Mouse (Mus musculus): ENCODE measurements around the gene Map2k3. TPM values are rescaled to one million over a fixed set of nuclear protein-coding genes. Genes with fewer than 3 reads are reported as not detected.
"Not testable (repeated sequence)": the region's sequence is repeated elsewhere in the genome, so short reads cannot be mapped to it uniquely, and the experiment has no call there.

The Map2k3 gene
- total RNA-seq (2021) = 100 to 1,000 TPM in 1 of 2 experiments, 10 to 100 TPM in 1; 86.9 to 151 TPM
- long read RNA-seq, experiment 1, transcript Map2k3-201 (12 exons, 2,198 nt) = major isoform, 368 of 395 reads
- long read RNA-seq, experiment 1, partial matches to known transcripts = 8 of 395 reads
- long read RNA-seq, experiment 1, other reads (novel, unspliced or antisense) = 18 of 395 reads
- long read RNA-seq, experiment 2, transcript Map2k3-201 (12 exons, 2,198 nt) = major isoform, 84 of 89 reads
- long read RNA-seq, experiment 2, partial matches to known transcripts = 2 of 89 reads
- long read RNA-seq, experiment 2, other reads (novel, unspliced or antisense) = 3 of 89 reads

- peak; percentile 98 for DNase-seq
These were observed at the start of gene Map2k3 for GRCm38 (mm10) chr11:60931869-60932481. Map2k3 (plus strand) TSS chr11:60932033.

GRCm38 (mm10) chr11:60882386-60882785 lies 49.4 kb upstream of the Map2k3 start:
- DNase-seq = no peak

- DNase-seq = not testable (repeated sequence)
These were observed 44.8 kb upstream of the Map2k3 start for GRCm38 (mm10) chr11:60886986-60887385.

GRCm38 (mm10) chr11:60889861-60890260 lies 42.0 kb upstream of the Map2k3 start:
- no peak for DNase-seq

GRCm38 (mm10) chr11:60890286-60890685 lies 41.5 kb upstream of the Map2k3 start:
- DNase-seq = no peak

GRCm38 (mm10) chr11:60890744-60891143 lies 41.1 kb upstream of the Map2k3 start:
- DNase-seq = no peak

DNA sequence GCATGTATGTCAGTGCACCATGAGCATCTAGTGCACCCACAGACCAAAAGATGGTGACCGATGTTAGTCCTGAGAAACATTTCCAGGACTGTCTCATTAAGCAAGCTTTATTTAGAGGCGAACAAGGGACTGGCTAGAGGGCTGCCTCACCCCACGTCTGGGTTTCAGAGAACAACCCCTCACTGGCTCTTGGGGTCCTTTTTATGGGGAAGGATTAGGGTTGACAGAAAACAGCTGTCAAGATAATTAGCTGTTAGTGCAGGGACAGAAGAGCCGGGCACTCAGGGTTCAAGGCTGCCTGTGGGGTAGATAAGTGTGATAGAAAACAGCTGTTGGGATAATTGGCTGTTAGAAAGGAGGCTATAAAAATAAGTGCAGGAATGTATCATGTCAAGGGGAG lies 35.9 kb upstream of the Map2k3 start:
- DNase-seq = no peak

DNA sequence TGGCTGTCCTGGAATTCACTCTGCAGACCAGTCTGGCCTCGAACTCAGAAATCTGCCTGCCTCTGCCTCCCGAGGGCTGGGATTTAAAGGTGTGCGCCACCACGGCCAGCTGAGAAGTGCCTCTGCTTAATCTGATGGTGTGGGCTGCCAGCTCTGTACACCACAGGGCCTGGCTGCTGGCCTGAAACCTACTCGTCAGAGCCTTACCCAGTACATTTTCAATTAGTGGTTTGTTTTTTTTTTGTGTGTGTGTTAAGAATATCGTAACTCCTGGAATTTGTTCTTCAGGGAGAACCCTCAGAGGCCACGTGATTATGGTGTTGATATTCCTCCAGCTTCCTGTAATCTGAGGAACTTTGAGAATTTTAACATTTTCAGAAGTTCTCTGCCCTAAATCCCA lies 29.8 kb upstream of the Map2k3 start:
- no peak for DNase-seq

DNA sequence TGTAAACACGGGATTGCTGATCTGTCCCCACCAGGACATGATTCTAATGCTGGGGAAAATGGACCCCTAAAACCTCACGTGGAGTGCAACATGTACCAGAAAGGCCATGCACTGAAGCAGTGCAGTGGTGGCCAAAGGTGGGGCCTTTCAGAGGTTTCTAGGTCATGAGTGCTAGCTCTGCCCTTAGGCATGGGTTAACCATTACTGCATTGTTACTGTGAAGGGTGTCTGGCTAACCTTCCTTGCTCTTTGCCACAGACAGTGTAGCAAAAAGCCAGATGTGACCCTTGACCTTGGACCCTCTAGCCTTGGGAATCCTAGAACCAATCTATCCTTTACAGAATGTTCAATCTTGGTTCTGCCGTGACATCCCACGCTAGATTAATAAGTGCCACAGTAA lies 29.3 kb upstream of the Map2k3 start:
- DNase-seq = no peak

GRCm38 (mm10) chr11:60903661-60904061 lies 28.2 kb upstream of the Map2k3 start:
- no peak for DNase-seq

DNA sequence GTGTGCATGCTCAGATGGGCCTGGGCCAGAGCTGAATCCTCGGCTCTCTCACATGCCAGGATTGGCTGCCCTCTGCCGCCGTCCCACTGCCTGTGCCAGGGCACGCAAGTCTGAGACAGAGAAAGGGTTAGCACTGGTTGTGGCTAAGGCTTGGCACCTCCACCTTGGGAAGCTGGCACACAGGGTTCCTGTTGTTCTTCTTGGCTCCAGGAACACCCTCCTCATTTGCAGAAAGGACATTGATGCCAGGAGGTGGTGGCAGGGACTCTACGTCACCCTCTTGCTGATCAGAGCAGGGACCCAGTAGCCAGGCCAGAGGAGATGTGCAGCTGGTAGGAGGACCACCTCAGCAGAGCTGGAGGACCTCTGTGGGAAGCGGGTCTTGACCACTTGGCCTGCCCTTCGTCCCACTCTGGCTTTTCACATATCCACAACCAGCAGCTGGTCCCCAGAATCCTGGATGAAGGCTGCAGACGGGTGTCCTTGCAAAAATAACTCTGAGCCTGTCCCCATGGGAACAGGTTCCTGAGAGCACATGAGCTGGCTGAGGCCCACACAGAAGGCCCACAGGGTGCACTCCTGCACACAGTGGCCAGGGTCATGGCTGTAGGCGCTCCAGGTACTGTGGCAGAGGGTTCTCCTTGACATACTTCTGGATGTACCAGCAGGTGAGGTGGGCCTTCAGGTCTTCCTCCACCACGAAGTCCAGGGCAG lies 26.3 kb upstream of the Map2k3 start:
- DNase-seq = peak in 1 of 2 experiments; percentile 37

- DNase-seq = no peak
These were observed 25.4 kb upstream of the Map2k3 start for GRCm38 (mm10) chr11:60906449-60906848.

DNA sequence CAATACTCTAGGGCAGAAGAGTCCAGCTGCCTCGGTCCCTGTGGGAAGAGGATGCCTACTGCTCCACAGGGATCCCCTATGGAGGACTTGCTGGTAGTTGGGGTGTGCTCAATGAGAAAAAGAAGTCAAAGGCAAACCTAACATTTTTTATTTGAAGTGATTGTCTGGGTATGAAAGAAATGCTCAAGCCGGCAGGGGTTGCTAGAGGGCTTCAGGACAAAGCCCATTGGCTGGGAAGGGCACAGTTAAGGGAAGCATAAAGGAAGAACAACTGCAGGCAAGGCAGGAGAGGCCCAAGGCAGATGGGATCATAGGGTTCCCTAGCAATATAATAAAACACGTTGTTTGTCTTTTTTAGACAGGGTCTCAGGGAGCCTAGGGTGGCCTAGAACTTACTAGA lies 23.8 kb upstream of the Map2k3 start:
- no peak for DNase-seq

DNA sequence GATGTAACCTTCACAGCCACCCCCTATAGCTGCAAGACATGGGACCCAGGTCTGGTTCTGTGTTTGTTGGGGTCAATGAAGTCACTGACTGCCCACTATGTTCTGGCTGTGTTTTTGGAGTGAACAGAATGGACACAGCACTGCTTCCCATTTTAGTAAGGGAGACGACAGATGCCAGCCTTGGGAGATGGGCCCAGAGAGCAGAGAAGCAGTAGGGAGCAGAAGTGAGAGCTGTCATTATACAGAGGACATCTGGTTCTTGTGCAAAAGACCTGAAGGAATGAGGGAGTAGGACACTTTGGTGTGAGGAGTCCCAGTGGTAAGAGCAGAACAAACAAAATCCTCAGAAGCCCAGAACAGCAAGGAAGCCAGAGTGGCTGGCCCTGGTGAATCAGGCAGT lies 22.2 kb upstream of the Map2k3 start:
- no peak for DNase-seq

DNA sequence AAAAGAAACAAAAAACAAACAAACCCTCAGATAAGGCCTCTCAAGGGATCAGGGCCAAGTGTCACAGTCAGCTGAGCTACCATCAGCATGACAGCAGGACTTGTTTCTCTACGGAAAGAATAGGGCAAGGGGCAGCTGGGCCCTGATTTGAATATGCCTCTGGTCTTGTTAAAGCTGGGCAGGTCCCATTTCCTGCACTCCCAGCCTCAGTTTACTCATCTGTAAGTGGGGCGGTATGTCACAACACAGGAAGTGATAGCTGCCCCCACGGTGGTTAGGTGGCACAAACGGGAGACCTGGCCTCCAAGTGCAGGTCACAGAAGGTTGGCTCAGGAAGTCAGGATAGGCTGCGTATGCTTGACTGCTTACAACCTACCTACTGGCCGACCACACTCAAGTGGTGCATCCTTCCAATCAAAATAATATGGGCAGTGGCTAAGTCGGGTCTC lies 19.3 kb upstream of the Map2k3 start:
- DNase-seq = no peak

DNA sequence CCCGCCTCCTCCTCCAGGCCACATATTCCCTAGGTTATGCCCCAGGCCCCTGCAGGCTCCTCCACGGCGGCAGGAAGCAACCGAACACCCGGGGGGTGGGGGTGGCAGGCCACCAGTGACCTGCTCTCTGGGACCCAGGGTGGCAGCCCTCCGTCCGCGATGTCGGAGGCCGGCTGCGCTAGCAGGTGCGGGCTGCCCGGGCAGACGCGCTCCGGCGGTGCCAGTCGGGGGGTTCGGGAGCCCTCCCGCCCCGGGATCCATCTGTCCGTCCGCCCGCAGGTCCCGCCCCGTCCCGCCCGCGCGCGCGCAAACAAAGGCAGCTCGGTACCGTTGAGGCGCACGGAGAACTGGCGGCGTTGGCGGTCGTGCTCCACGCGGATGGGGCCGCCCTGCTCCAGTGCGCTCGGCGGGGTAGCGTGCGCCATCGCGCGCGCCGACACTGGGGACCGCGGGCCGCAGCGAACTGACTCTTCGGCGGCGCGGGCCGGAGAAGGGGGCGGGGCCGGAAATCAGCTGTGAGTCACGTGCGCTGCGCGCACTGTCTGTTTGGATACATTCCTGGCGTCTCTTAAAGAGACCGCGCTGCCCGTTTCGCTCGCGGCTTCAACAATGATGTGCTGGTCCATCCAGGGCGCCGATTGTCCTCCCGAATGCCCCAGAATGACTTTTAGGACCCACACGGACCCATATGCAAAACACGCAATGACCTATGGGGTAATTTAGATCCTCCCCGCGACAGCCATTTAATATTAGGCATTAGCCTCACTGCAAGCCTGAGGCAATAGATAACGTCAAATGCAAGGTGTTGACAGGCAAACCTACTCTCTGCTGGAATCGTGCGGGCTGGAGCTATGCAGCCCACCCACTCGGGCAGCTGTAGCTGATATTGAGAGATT lies 18.3 kb upstream of the Map2k3 start:
- DNase-seq = peak; percentile 93 to 95

GRCm38 (mm10) chr11:60914491-60914890 lies 17.3 kb upstream of the Map2k3 start, which contains the start of gene Natd1:
Natd1 (minus strand) TSS chr11:60914750.
- DNase-seq = no peak

DNA sequence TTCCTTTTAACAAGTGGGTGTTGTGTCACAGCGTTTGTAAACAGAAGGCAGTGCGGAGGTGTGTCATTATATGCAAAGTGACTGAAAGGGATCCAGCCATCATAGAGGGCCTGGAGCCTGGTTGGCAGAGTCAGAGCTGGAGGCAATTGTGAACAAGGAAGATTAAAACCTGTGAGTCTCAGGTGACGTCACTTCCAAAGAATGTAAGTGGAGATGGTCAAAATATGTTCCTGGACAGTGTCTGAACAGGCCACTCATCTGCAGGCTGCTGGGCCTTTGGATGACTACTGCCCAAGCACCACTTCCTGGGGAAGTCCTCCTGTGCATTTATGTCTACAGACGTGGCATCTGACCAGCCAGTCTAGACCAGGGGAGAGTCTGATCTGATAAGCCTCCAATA lies 16.6 kb upstream of the Map2k3 start:
- DNase-seq = no peak

DNA sequence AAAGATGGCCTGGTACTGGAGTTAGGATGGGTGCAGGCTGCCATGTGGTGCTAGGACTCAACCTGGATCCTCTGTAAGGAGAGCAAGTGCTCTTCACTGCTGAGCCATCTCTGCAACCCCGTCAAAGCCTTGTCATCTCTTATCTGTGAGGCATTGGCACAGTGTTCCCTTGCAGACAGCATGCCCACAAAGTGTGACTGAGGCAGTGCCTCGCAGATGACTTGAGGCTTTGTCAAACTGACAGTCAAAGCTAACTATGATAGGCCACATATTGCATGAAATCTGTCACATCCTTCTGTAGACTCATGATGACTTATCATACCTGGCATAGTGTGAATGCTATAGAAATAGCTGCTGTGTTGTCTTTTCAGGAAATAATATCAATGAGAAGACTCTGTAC lies 11.8 kb upstream of the Map2k3 start:
- no peak for DNase-seq

DNA sequence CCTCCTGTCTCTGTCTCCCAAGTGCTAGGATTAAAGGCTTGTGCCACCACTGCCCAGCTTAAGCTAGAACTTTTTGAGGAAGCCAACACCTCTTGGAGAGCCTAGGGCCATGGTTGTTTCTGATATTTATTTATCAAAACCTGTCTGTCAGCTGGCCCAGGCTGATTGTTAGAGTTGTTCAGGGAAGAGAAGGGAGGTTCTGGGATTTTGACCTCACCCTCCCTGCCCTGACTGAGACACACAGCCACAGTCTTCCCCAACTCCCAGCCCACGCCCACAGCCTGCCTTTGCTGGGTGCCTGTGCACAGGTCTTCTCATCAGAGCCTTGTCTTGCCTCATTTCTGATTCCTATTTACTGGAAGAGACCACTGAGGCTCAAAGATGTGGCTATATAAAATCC lies 9.6 kb upstream of the Map2k3 start:
- no peak for DNase-seq

DNA sequence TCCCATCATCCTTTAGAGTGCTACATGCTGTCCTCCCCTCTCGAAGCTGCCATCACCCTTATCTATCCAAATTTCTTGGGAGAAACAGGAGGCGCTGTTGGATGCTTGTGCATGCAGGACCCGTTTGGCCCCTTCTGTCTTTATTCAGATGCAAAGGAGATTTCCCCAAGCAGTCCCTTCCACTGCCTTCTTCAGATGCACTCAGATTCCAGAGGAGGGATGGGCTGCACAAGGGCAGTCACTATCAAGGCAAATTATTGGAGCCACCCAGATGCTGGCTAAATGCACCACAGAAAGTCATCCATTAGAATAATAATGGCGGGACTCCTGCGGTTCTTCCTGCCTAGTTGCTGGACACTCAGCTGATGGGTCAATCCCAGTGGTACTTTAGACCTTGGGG lies 8.9 kb upstream of the Map2k3 start:
- DNase-seq = no peak

GRCm38 (mm10) chr11:60924498-60924897 lies 7.3 kb upstream of the Map2k3 start:
- no peak for DNase-seq
